24 mouse cellular contexts compared by ENCODE assay signal in the genomic region with DNA sequence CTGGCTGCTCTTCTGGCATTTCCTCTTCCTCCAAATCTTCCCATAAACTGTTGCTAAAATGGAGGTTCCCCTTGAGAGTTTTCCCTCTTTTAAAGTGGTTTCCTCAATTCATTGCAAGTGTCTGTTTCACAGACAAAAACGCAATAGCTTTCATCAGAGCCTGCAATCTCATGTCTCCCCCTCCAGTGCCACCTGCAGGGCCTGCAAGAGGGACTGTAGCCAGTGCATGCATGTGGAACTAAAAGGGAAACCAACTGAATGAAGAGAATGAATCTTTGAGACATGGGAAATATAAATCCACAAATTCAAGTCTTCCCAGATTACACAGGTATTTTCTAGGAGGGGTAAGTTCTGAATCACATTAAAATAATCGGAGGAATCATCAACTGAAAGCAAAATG.
A peak's percentile ranks its signal among the peaks of the same experiment; 100 is the strongest.
DNase-seq lines count a peak whose midpoint lies in the region; ATAC-seq and TF ChIP-seq lines count a peak whose summit lies in the region.
"Had no signal": no experiment of that assay in that cellular context is flagged by ENCODE, and none has a peak within 500 bp of the region (broad histone marks: within the 10 kb centered on the region; RNA-seq: fewer than 3 reads in every experiment).

No protein-coding gene starts in this region.

- TF ChIP-seq EP300 in CH12.LX (IDR thresholded peaks at IDR 0.05; ENCODE audit: low read length): no peak

- no peaks in the 10 kb centered on the region for H3K9me3 ChIP-seq in CH12.LX (replicated peaks; ENCODE audit: low read length)
- H3K9me3 ChIP-seq: embryonic facial prominence, embryonic 13.5 days; embryonic facial prominence, embryonic 15.5 days; forebrain, embryonic 10.5 days; forebrain, embryonic 12.5 days had no signal

- no peak; the same call in 1 of the 2 replicates for TF ChIP-seq RAD21 in CH12.LX (IDR thresholded peaks at IDR 0.05; ENCODE audit: low read depth, low read length)

- H3K79me2 ChIP-seq in CH12.LX (replicated peaks; ENCODE audit: control insufficient read depth, extremely low read depth, insufficient read depth, poor library complexity, severe bottlenecking): no peaks in the 10 kb centered on the region

- no peak for ATAC-seq in Patski
- ATAC-seq: CD4-positive, CD25-positive, alpha-beta regulatory T cell, adult 4 months; forebrain, embryonic 14.5 days; forebrain, embryonic 16.5 days had no signal

- in situ Hi-C loops in CH12.LX (cut with MboI; ENCODE audit: low pct_ligation_motif_present, low pct_unique_long_range_greater_than_20kb, low sequenced_read_pairs) (no loop called here), Patski (cut with MboI; ENCODE audit: low pct_unique_long_range_greater_than_20kb) (no loop called here)

- H3K27ac ChIP-seq in left cerebral cortex, adult 2 months: no peak overlapping the region
- no peak overlapping the region for H3K27ac ChIP-seq in CH12.LX (ENCODE audit: insufficient read depth, low read depth)
- H3K27ac ChIP-seq: embryonic facial prominence, embryonic 13.5 days; embryonic facial prominence, embryonic 15.5 days; forebrain, embryonic 10.5 days; forebrain, embryonic 12.5 days had no signal

- no peak for TF ChIP-seq POLR2A in CH12.LX (IDR thresholded peaks at IDR 0.05; ENCODE audit: low read depth, low read length)

- intact Hi-C loops in left cerebral cortex, postnatal 4 days (cut with DNase I): no loop called here
- intact Hi-C loops in left cerebral cortex, adult 2 months (cut with DNase I): no loop called here

- DNase-seq in cerebellum, postnatal 10 days: peak; percentile 47 to 62
- no peak for DNase-seq in cerebellum, adult 11 months
- DNase-seq in left cerebral cortex, postnatal 4 days: peak; percentile 9
- DNase-seq in left cerebral cortex, adult 2 months (ENCODE audit: extremely low spot score in 1 of 2, low spot score in 2 of 2): no peak
- DNase-seq in CH12.LX (ENCODE audit: extremely low read depth) (no peak), Patski (ENCODE audit: low read depth, low spot score) (no peak)
- no peak for DNase-seq in left cerebral cortex, adult 11 months (ENCODE audit: low spot score)
- DNase-seq: adrenal gland, adult 2 months; adrenal gland, postnatal 10 days; adrenal gland, postnatal 25 days; B cell, adult 2 months; cerebellum, adult 11-12 months; cerebellum, adult 8-10 months; cerebellum, adult 9-11 months; cerebellum, postnatal 36 days; embryo, embryonic 11 days had no signal

- no peaks in the 10 kb centered on the region for H3K27me3 ChIP-seq in CH12.LX (replicated peaks)
- no peaks in the 10 kb centered on the region for H3K27me3 ChIP-seq in Patski
- H3K27me3 ChIP-seq: embryonic facial prominence, embryonic 13.5 days; embryonic facial prominence, embryonic 15.5 days; forebrain, embryonic 12.5 days had no signal

- dilution Hi-C loops in CH12.LX (cut with MboI; ENCODE audit: extremely low pct_ligation_motif_present, extremely low pct_unique_long_range_greater_than_20kb, low sequenced_read_pairs): no loop called here

- no peaks in the 10 kb centered on the region; a peak in 1 of 4 replicates for H3K4me1 ChIP-seq in CH12.LX (ENCODE audit: control insufficient read depth in 1 of 2, insufficient read depth in 2 of 2)
- H3K4me1 ChIP-seq: embryonic facial prominence, embryonic 15.5 days; forebrain, embryonic 10.5 days; forebrain, embryonic 12.5 days had no signal

- no peak overlapping the region; the same call in 1 of the 2 replicates for H3K4me2 ChIP-seq in CH12.LX (ENCODE audit: insufficient read depth, low read depth, poor library complexity, severe bottlenecking)
- H3K4me2 ChIP-seq: embryonic facial prominence, embryonic 13.5 days; embryonic facial prominence, embryonic 15.5 days; forebrain, embryonic 12.5 days had no signal

- TF ChIP-seq CTCF in left cerebral cortex, adult 2 months (IDR thresholded peaks at IDR 0.05): no peak
- TF ChIP-seq CTCF in CH12.LX (conservative IDR thresholded peaks at IDR 0.05 in 1 of 2, IDR thresholded peaks at IDR 0.05 in 1 of 2; ENCODE audit: low read depth in 2 of 2, low read length in 2 of 2): peak in 1 of 2 experiments; percentile 25; a peak in 1 of 4 replicates
- TF ChIP-seq CTCF in Patski (IDR thresholded peaks at IDR 0.05): peak; percentile 27

- H3K36me3 ChIP-seq in CH12.LX (replicated peaks in 1 of 2; ENCODE audit: control insufficient read depth in 1 of 2, insufficient read depth in 1 of 2, low read length in 1 of 2): no peaks in the 10 kb centered on the region
- H3K36me3 ChIP-seq: embryonic facial prominence, embryonic 13.5 days; embryonic facial prominence, embryonic 15.5 days; forebrain, embryonic 10.5 days; forebrain, embryonic 12.5 days had no signal

- H3K9ac ChIP-seq in CH12.LX (ENCODE audit: insufficient read depth, low read depth): no peak overlapping the region
- H3K9ac ChIP-seq: embryonic facial prominence, embryonic 13.5 days; embryonic facial prominence, embryonic 15.5 days; forebrain, embryonic 12.5 days had no signal

- CTCF ChIA-PET in Patski (lab: Charles Lee): no interaction called here

- H3K4me3 ChIP-seq in left cerebral cortex, adult 2 months: no peak overlapping the region
- no peak overlapping the region for H3K4me3 ChIP-seq in CH12.LX (replicated peaks in 1 of 3; ENCODE audit: low read depth in 2 of 3, low read length in 2 of 3, poor library complexity in 1 of 3)
- H3K4me3 ChIP-seq: embryonic facial prominence, embryonic 13.5 days; embryonic facial prominence, embryonic 15.5 days; erythroblast, embryonic 14.5 days; forebrain, embryonic 10.5 days; forebrain, embryonic 12.5 days had no signal

- POLR2A ChIA-PET in Patski (lab: Charles Lee): no interaction called here

TF ChIP-seq in CH12.LX, 34 proteins besides CTCF, POLR2A, EP300 and RAD21:
- TF ChIP-seq SMC3 (IDR thresholded peaks at IDR 0.05; ENCODE audit: low read depth, low read length) (peak; percentile 14; the same call in 1 of the 2 replicates), GABPA (IDR thresholded peaks at IDR 0.05; ENCODE audit: insufficient replicate concordance, low read depth, low read length) (no peak), PAX5 (IDR thresholded peaks at IDR 0.05; ENCODE audit: low read length) (no peak)

Comparison
In these comparisons a context has a peak if more than half of its experiments do, and no peak if none do; other contexts are left out.
1. DNase-seq: peak in cerebellum, postnatal 10 days (2 of 2) and left cerebral cortex, postnatal 4 days (single experiment); none in cerebellum, adult 11 months (single experiment), left cerebral cortex, adult 2 months (0 of 2), CH12.LX (single experiment), Patski (single experiment) and left cerebral cortex, adult 11 months (single experiment).